Mouse (Mus musculus) lung, embryonic 14.5 days (tissue): Measurements from ENCODE around the gene Fpr2. TPM values are rescaled to one million over a fixed set of nuclear protein-coding genes. Genes with fewer than 3 reads are reported as not detected.

Experiments
- ATAC-seq: fragments of 200-750 bp; cut with Nextera tagmentation; 2 replicates; pipeline ENCODE4 v1.8.0; 2017; ENCODE audit warnings: mild to moderate bottlenecking, moderate TSS enrichment, moderate library complexity; ENCODE audit not compliant: insufficient read depth
- DNase-seq: peaks from one replicate; pipeline ENCODE4 v3.0.0-alpha.2; 2015
- H3K27ac ChIP-seq: fragments of 300-500 bp; sonication (generic); 2 replicates; pipeline ENCODE4 v1.5.1; 2014; ENCODE audit warnings: low read depth, mild to moderate bottlenecking, moderate library complexity
- H3K27me3 ChIP-seq: fragments of 300-500 bp; sonication (generic); 2 replicates; pipeline ENCODE4 v1.6.1; 2014; ENCODE audit warnings: low read length, control low read depth; ENCODE audit not compliant: insufficient read depth
- H3K36me3 ChIP-seq: fragments of 300-500 bp; sonication (generic); 2 replicates; pipeline ENCODE4 v1.6.1; 2014; ENCODE audit warnings: control low read depth; ENCODE audit not compliant: insufficient read depth
- H3K4me1 ChIP-seq: fragments of 300-500 bp; sonication (generic); 2 replicates; pipeline ENCODE4 v1.6.1; 2014; ENCODE audit warnings: antibody characterized with exemption, control low read depth; ENCODE audit not compliant: insufficient read depth
- H3K4me2 ChIP-seq: fragments of 300-500 bp; sonication (generic); 2 replicates; pipeline ENCODE4 v1.6.1; 2014; ENCODE audit warnings: mild to moderate bottlenecking
- H3K4me3 ChIP-seq: fragments of 300-500 bp; sonication (generic); 2 replicates; pipeline ENCODE4 v1.5.1; 2014; ENCODE audit warnings: low read depth, low read length
- H3K9ac ChIP-seq: fragments of 300-500 bp; sonication (generic); 2 replicates; pipeline ENCODE4 v1.6.1; 2014
- H3K9me3 ChIP-seq: fragments of 300-500 bp; sonication (generic); 2 replicates; pipeline ENCODE4 v1.6.1; 2016; ENCODE audit warnings: low read depth, low read length, control low read depth
- CTCF ChIP-seq: IDR thresholded peaks from 2 replicates; pipeline ENCODE4 v1.5.1; 2016; ENCODE audit warnings: antibody characterized with exemption, low read depth
- WGBS: fragments of 180-500 bp; shearing (Covaris S2); extraction: QIAGEN DNeasy Blood & Tissue Kit; methylation state at CpG from one replicate; pipeline ENCODE4 v1.1.7; 2014; 5-methylcytosine and 5-hydroxymethylcytosine counted together
- polyA plus RNA-seq: library from polyadenylated mRNA; unstranded; fragments of >200 nt; fragmentation: Nextera tagmentation; extraction: Ambion mirVana; gene quantifications from 2 replicates; pipeline ENCODE4 v1.2.1, GENCODE M21; 2014

The Fpr2 gene
- polyA plus RNA-seq, 1 experiment from 2014 or later, result 0.17 TPM

- no peak overlapping the region for H3K4me3 ChIP-seq
- WGBS, result 87% methylated on average over 1 of the region's 1 CpGs
- H3K36me3 ChIP-seq, result no peaks in the 10 kb centered on the region
- no peaks in the 10 kb centered on the region for H3K4me1 ChIP-seq
- H3K27ac ChIP-seq, result no peak overlapping the region
- no peak for TF ChIP-seq CTCF
- no peaks in the 10 kb centered on the region for H3K27me3 ChIP-seq
- H3K4me2 ChIP-seq, result no peak overlapping the region
- ATAC-seq (no peak), DNase-seq (no peak)
- H3K9me3 ChIP-seq, result no peaks in the 10 kb centered on the region
- no peak overlapping the region for H3K9ac ChIP-seq
Observed at GRCm38 (mm10) chr17:17917376-17917775, 29.8 kb downstream of the Fpr2 start.

DNA sequence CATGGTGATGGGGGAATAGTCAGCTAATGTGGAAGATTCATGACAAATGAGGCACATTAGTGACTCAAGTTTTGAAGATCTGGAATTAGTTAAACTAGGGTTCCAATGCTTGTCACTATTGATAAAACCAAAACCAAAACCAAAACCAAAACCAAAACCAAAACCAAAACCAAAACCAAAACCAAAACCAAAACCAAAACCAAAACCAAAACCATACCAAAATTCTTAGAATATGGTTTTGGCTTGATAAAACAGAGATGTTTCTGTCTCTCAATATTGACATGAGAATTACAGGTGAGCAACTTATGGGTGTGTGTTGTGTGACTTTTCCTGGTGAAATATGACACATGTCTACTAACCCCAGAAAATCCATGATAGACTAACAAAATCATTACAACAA is 30.2 kb downstream of the Fpr2 start:
- H3K4me1 ChIP-seq, result no peaks in the 10 kb centered on the region
- H3K27me3 ChIP-seq, result no peaks in the 10 kb centered on the region
- H3K27ac ChIP-seq, result no peak overlapping the region
- no peaks in the 10 kb centered on the region for H3K9me3 ChIP-seq
- no peaks in the 10 kb centered on the region for H3K36me3 ChIP-seq
- no peak overlapping the region for H3K9ac ChIP-seq
- H3K4me3 ChIP-seq, result no peak overlapping the region
- ATAC-seq (no peak), DNase-seq (no peak)
- H3K4me2 ChIP-seq, result no peak overlapping the region
- no peak for TF ChIP-seq CTCF

Other genes with a start within 250 kb of the Fpr2 start
- gene Vmn2r90, start 184.1 kb upstream of the Fpr2 start, polyA plus RNA-seq, result not detected in 2 replicates
- 33.2 and 38.9 TPM in 2 replicates for gene Spaca6, start 60.7 kb upstream of the Fpr2 start, polyA plus RNA-seq
- gene Has1, start 32.6 kb upstream of the Fpr2 start, polyA plus RNA-seq, result 2.1 and 2.2 TPM in 2 replicates
- gene Fpr1, start 3.9 kb upstream of the Fpr2 start, polyA plus RNA-seq, result 0.13 and 0.46 TPM in 2 replicates
- not detected in 2 replicates for gene Fpr3, start within 50 bp of the Fpr2 start, polyA plus RNA-seq
- not detected in 2 replicates for gene Fpr-rs4, start 133.9 kb downstream of the Fpr2 start, polyA plus RNA-seq
- gene Vmn2r124, start 161.6 kb downstream of the Fpr2 start, polyA plus RNA-seq, result not detected in 2 replicates
- not detected in 2 replicates for gene Vmn2r91, start 197.2 kb downstream of the Fpr2 start, polyA plus RNA-seq